Mouse (Mus musculus) adrenal gland, postnatal 25 days (tissue): ENCODE measurements at regions not wholly inside any gene's neighbourhood (a gene's known extent, or its start where the extent isn't known, plus 50 kb on each side); places are given as distances from the start of the nearest gene placed in this dataset.

Experiments used
- DNase-seq: peaks from one replicate; pipeline ENCODE4 v3.0.0; 2021; ENCODE audit warnings: mixed read lengths

GRCm38 (mm10) chr16:89625253-89625652 is 54.3 kb upstream of the Krtap11-1 start:
- no peak for DNase-seq
